8 mouse cellular contexts compared by ENCODE assay signal in genomic region chr14:33824421-33824874, GRCm38 (mm10).
DNase-seq lines count a peak whose midpoint lies in the region; ATAC-seq and TF ChIP-seq lines count a peak whose summit lies in the region.
"Had no signal": no experiment of that assay in that cellular context is flagged by ENCODE, and none has a peak within 500 bp of the region (broad histone marks: within the 10 kb centered on the region; RNA-seq: fewer than 3 reads in every experiment).

No protein-coding gene starts in this region.

- H3K4me3 ChIP-seq in liver, adult 2 months (ENCODE audit: insufficient read depth, low read depth, low read length) = no peak overlapping the region
- H3K4me3 ChIP-seq in forebrain, embryonic 13.5 days = no peak overlapping the region
- no peak overlapping the region for H3K4me3 ChIP-seq in midbrain, postnatal 0 days (ENCODE audit: low read depth, low read length)
- H3K4me3 ChIP-seq: liver, embryonic 13.5 days had no signal

- no peak overlapping the region for H3K27ac ChIP-seq in liver, adult 2 months (replicated peaks; ENCODE audit: insufficient read depth, low read depth, low read length)
- no peak overlapping the region for H3K27ac ChIP-seq in forebrain, embryonic 13.5 days
- H3K27ac ChIP-seq in midbrain, postnatal 0 days (ENCODE audit: low read depth, low read length) = 0 out of 2 replicates have a peak overlapping the region, but pooled peaks have one; percentile 38
- H3K27ac ChIP-seq: liver, embryonic 13.5 days had no signal

- peak; percentile 71 for DNase-seq in liver, adult 2 months (ENCODE audit: extremely low read depth, low read depth, low spot score)
- DNase-seq in liver = no peak
- peak; percentile 49 to 52 for DNase-seq in layer of hippocampus, adult 8-10 months (ENCODE audit: low spot score in 2 of 2)
- peak; percentile 57 for DNase-seq in midbrain, postnatal 0 days (ENCODE audit: low spot score)
- DNase-seq in ovary, postnatal 10 days (ENCODE audit: low spot score) = no peak
- DNase-seq in urinary bladder, postnatal 10 days (ENCODE audit: low spot score) = no peak
- DNase-seq: liver, embryonic 13.5 days had no signal

- no peak for TF ChIP-seq POLR2A in liver, adult 2 months (IDR thresholded peaks at IDR 0.05; ENCODE audit: extremely low read depth, insufficient read depth, low read length)

- H3K4me2 ChIP-seq in forebrain, embryonic 13.5 days = no peak overlapping the region
- peak overlapping the region; percentile 13; the same call in 1 of the 2 replicates for H3K4me2 ChIP-seq in midbrain, postnatal 0 days (ENCODE audit: low read depth, low read length, poor library complexity, severe bottlenecking)
- H3K4me2 ChIP-seq: liver, embryonic 13.5 days had no signal

- TF ChIP-seq CTCF in liver, adult 2 months (IDR thresholded peaks at IDR 0.05; ENCODE audit: low read depth, low read length) = no peak
- no peak for TF ChIP-seq CTCF in midbrain, postnatal 0 days (IDR thresholded peaks at IDR 0.05)

- H3K4me1 ChIP-seq in liver, adult 2 months (ENCODE audit: control insufficient read depth, insufficient read depth, low read length) = peaks cover 2% of the 10 kb centered on the region; the same call in 1 of the 2 replicates
- H3K4me1 ChIP-seq in forebrain, embryonic 13.5 days = peaks cover 10% of the 10 kb centered on the region
- peaks cover 7% of the 10 kb centered on the region; the same call in 1 of the 2 replicates for H3K4me1 ChIP-seq in midbrain, postnatal 0 days (ENCODE audit: insufficient read depth, low read length)
- H3K4me1 ChIP-seq: liver, embryonic 13.5 days had no signal

- H3K79me2 ChIP-seq in liver, adult 2 months (ENCODE audit: control insufficient read depth, insufficient read depth, low read length) = no peaks in the 10 kb centered on the region

- H3K9me3 ChIP-seq in forebrain, embryonic 13.5 days (replicated peaks) = no peaks in the 10 kb centered on the region
- no peaks in the 10 kb centered on the region for H3K9me3 ChIP-seq in midbrain, postnatal 0 days (ENCODE audit: low read length)
- H3K9me3 ChIP-seq: liver, embryonic 13.5 days had no signal

- no peak overlapping the region for H3K9ac ChIP-seq in liver, adult 2 months (ENCODE audit: low read depth, low read length)
- H3K9ac ChIP-seq in forebrain, embryonic 13.5 days = no peak overlapping the region
- H3K9ac ChIP-seq in midbrain, postnatal 0 days (replicated peaks; ENCODE audit: low read length, poor library complexity, severe bottlenecking) = no peak overlapping the region
- H3K9ac ChIP-seq: liver, embryonic 13.5 days had no signal

- 24% methylated on average over 11 of the region's 11 CpGs for WGBS in liver, adult 2 months
- 39% methylated on average over 11 of the region's 11 CpGs for WGBS in forebrain, embryonic 13.5 days
- WGBS in midbrain, postnatal 0 days = 23% methylated on average over 11 of the region's 11 CpGs

- H3K27me3 ChIP-seq in liver, adult 2 months (ENCODE audit: control insufficient read depth, insufficient read depth, low read length) = no peaks in the 10 kb centered on the region
- H3K27me3 ChIP-seq in forebrain, embryonic 13.5 days = no peaks in the 10 kb centered on the region
- H3K27me3 ChIP-seq in midbrain, postnatal 0 days (ENCODE audit: insufficient read depth, low read length) = no peaks in the 10 kb centered on the region
- H3K27me3 ChIP-seq: liver, embryonic 13.5 days had no signal

- H3K36me3 ChIP-seq in liver, adult 2 months (ENCODE audit: control insufficient read depth, insufficient read depth, low read length) = no peaks in the 10 kb centered on the region
- H3K36me3 ChIP-seq in forebrain, embryonic 13.5 days (ENCODE audit: poor library complexity, severe bottlenecking) = no peaks in the 10 kb centered on the region
- H3K36me3 ChIP-seq in midbrain, postnatal 0 days (ENCODE audit: insufficient read depth, low read length) = no peaks in the 10 kb centered on the region
- H3K36me3 ChIP-seq: liver, embryonic 13.5 days had no signal

- ATAC-seq in forebrain, embryonic 13.5 days = peak; percentile 53; the same call in 1 of the 2 replicates
- 0 out of 2 replicates have a peak, but pooled peaks have one; percentile 62 for ATAC-seq in midbrain, postnatal 0 days (ENCODE audit: low FRiP score)

Comparison
In these comparisons a context has a peak if more than half of its experiments do, and no peak if none do; other contexts are left out.
1. DNase-seq: peak in liver, adult 2 months (single experiment), layer of hippocampus, adult 8-10 months (2 of 2) and midbrain, postnatal 0 days (single experiment); none in liver (single experiment), ovary, postnatal 10 days (single experiment) and urinary bladder, postnatal 10 days (single experiment).